Mouse (Mus musculus) forebrain, embryonic 10.5 days (tissue): ENCODE data around the gene Adgrd1. TPM values are rescaled to one million over a fixed set of nuclear protein-coding genes. Genes with fewer than 3 reads are reported as not detected.

Experiments
- DNase-seq: peaks from one replicate; pipeline ENCODE4 v3.0.0-alpha.2; 2017; ENCODE audit warnings: low spot score; ENCODE audit errors: extremely low spot score
- H3K27ac ChIP-seq: fragments of 300-500 bp; sonication (generic); 2 replicates; pipeline ENCODE4 v1.5.1; 2016; ENCODE audit warnings: mild to moderate bottlenecking
- H3K27me3 ChIP-seq: fragments of 300-500 bp; sonication (generic); 2 replicates; pipeline ENCODE4 v1.6.1; 2016; ENCODE audit warnings: mild to moderate bottlenecking; ENCODE audit not compliant: poor library complexity, severe bottlenecking
- H3K36me3 ChIP-seq: fragments of 300-500 bp; sonication (generic); replicated peaks from 2 replicates; pipeline ENCODE4 v1.6.1; 2016; ENCODE audit warnings: mild to moderate bottlenecking, moderate library complexity
- H3K4me1 ChIP-seq: fragments of 300-500 bp; sonication (generic); 2 replicates; pipeline ENCODE4 v1.6.1; 2016
- H3K4me3 ChIP-seq: fragments of 300-500 bp; sonication (generic); 2 replicates; pipeline ENCODE4 v1.5.1; 2016; ENCODE audit warnings: mild to moderate bottlenecking, moderate library complexity
- H3K9me3 ChIP-seq: fragments of 300-500 bp; sonication (generic); 2 replicates; pipeline ENCODE4 v1.6.1; 2016; ENCODE audit warnings: mild to moderate bottlenecking, moderate library complexity
- WGBS: fragments of 180-500 bp; shearing (Covaris S2); methylation state at CpG from one replicate; pipeline ENCODE4 v1.1.7; 2016; 5-methylcytosine and 5-hydroxymethylcytosine counted together
- polyA plus RNA-seq: library from polyadenylated mRNA; unstranded; fragments of >200 nt; fragmentation: Nextera tagmentation; extraction: Ambion mirVana; gene quantifications from 2 replicates; pipeline ENCODE4 v1.2.1, GENCODE M21; 2016

Adgrd1 gene
- polyA plus RNA-seq, 1 experiment from 2014 or later, result 0.02 TPM

DNA sequence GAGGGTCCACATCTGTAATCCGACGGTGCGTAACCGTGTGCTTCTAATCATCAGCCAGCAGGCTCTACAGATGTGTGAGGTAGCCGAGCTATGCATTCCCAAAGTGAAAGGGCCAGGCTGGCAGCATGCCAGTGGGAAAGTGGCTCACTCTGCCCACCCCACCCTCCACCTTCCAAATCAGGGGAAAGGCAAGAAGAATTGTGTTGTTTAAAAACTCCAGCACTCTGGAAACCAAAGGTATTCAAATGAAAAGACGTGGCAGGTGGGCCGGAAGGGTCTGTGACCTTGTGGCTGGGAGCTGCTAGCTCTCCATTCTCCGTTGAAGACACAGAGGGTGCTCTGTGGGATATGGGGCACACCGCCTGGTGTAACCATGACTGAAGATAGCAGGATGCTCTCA, 100.0 kb downstream of the Adgrd1 start:
- no peak overlapping the region for H3K4me3 ChIP-seq
- WGBS, result 77% methylated on average over 9 of the region's 9 CpGs
- no peak for DNase-seq
- no peaks in the 10 kb centered on the region for H3K27me3 ChIP-seq
- no peaks in the 10 kb centered on the region for H3K36me3 ChIP-seq
- peak overlapping the region; percentile 48; the same call in 1 of the 2 replicates for H3K27ac ChIP-seq
- no peaks in the 10 kb centered on the region for H3K9me3 ChIP-seq
- H3K4me1 ChIP-seq, result peaks cover 26% of the 10 kb centered on the region

DNA sequence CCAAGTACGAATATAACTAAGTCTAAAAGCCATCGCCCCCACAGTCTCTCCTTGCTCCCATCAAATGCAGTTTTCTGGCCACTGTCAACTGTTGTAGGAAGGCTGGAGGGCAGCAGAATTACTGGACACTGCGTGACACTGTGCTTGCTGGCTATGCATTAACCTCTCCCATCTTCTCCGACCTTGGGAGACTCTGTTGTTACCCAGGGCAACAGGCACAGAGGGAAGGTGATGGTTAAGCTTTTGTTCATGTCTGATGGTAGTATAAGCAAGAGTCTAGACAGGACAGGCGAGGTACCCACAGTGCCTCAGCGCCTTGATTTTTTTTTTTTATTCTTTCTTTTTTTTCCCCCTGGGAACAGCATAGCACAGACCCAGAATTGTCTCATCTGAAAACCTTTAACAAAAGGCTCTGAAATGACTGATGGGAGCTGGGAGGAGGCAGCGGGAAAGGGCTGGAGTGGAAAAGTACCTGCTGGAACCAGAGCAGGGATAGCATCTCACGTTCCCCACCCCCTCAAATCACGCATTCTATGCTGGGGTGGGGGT, 100.5 kb downstream of the Adgrd1 start:
- Histone ChIP-seq H3K4me1 (peaks cover 23% of the 10 kb centered on the region), H3K36me3 (no peaks in the 10 kb centered on the region), H3K27me3 (no peaks in the 10 kb centered on the region), H3K9me3 (no peaks in the 10 kb centered on the region), H3K4me3 (no peak overlapping the region), H3K27ac (peak overlapping the region; percentile 66)
- WGBS, result 79% methylated on average over 9 of the region's 9 CpGs
- no peak for DNase-seq

DNA sequence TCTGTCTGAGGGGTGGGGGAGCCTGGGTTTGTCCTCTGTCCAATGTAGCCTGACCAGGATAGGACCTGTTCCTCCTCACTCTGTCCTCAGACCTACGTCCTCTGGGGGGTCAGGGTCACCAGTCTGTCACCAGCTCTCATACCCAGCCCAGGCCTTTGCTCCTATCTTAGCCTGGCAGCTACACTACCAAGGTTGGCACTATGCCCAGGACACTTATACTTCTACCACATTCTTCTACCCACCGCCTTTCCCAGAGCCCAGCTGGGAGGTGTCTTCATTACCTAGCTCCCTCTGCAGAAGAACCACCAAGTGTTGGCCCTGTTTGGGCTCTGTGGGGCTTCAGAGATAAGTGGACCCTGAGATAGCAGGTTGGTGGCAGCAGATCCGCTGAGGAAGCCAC, 103.6 kb downstream of the Adgrd1 start:
- Histone ChIP-seq H3K36me3 (no peaks in the 10 kb centered on the region), H3K4me3 (no peak overlapping the region), H3K4me1 (peaks cover 19% of the 10 kb centered on the region), H3K9me3 (no peaks in the 10 kb centered on the region), H3K27me3 (no peaks in the 10 kb centered on the region), H3K27ac (no peak overlapping the region)
- 85% methylated on average over 3 of the region's 3 CpGs for WGBS
- no peak for DNase-seq

- Histone ChIP-seq H3K9me3 (no peaks in the 10 kb centered on the region), H3K27ac (no peak overlapping the region), H3K36me3 (no peaks in the 10 kb centered on the region), H3K4me3 (no peak overlapping the region), H3K4me1 (peaks cover 8% of the 10 kb centered on the region), H3K27me3 (0 out of 2 replicates have a peak, but pooled peaks cover 6% of the 10 kb centered on the region)
- no peak for DNase-seq
Measured at GRCm38 (mm10) chr5:129208279-129208678, 111.7 kb downstream of the Adgrd1 start.

DNA sequence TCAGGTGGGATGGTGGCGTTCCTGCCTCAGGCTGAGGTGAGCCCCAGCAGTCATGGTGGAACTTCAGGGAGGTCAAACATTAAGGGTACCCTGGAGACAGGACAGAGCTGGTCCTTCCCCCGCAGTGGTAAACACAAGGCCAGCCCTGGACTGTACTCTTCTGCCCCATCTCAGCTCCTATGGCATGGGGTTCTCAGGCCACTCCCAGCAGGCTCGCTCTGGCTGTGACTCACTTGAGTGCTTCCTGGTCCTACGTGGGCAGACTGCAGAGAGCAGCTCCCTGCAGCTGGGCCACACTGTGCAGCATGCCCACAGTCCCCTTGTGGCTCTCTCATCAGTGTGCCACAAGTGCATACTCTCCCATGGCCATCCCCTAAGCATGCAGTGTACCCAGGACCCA, 112.3 kb downstream of the Adgrd1 start:
- no peak for DNase-seq

GRCm38 (mm10) chr5:129211385-129212031, 115.0 kb downstream of the Adgrd1 start:
- Histone ChIP-seq H3K27ac (no peak overlapping the region), H3K9me3 (no peaks in the 10 kb centered on the region), H3K4me1 (peaks cover 17% of the 10 kb centered on the region), H3K36me3 (no peaks in the 10 kb centered on the region), H3K27me3 (peaks cover 9% of the 10 kb centered on the region; the same call in 1 of the 2 replicates), H3K4me3 (no peak overlapping the region)
- DNase-seq, result no peak
- WGBS, result 65% methylated on average over 14 of the region's 14 CpGs

More for the DNA sequence above, 112.3 kb downstream of the Adgrd1 start:
- 81% methylated on average over 4 of the region's 4 CpGs for WGBS
- Histone ChIP-seq H3K4me1 (peaks cover 10% of the 10 kb centered on the region), H3K9me3 (no peaks in the 10 kb centered on the region), H3K27me3 (0 out of 2 replicates have a peak, but pooled peaks cover 6% of the 10 kb centered on the region), H3K27ac (0 out of 2 replicates have a peak overlapping the region, but pooled peaks have one; percentile 8), H3K4me3 (no peak overlapping the region), H3K36me3 (no peaks in the 10 kb centered on the region)

GRCm38 (mm10) chr5:129214023-129214422, 117.5 kb downstream of the Adgrd1 start:
- H3K9me3 ChIP-seq, result no peaks in the 10 kb centered on the region
- H3K27ac ChIP-seq, result no peak overlapping the region
- no peaks in the 10 kb centered on the region for H3K36me3 ChIP-seq
- peaks cover 39% of the 10 kb centered on the region for H3K4me1 ChIP-seq
- peak; percentile 21 for DNase-seq
- WGBS, result 52% methylated on average over 9 of the region's 9 CpGs
- H3K4me3 ChIP-seq, result no peak overlapping the region
- peaks cover 14% of the 10 kb centered on the region for H3K27me3 ChIP-seq

DNA sequence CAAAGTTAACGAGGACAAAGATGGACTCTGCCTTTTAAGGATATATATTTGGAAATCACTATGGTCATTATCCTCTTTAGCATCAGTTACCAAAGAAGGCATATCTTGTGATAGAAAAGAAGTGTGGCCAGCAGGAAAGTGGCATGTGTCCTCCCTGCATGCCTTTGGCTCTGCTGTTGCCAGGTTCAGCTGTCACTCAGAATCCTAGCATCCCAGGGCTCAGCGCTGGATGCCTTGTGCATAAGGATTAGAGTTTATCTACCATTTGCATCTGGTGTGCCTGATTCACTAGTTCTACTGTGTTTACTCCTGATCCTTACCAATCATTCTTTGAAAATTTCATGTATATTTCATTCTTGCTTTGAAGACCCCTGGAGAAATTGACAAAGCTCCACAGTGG, 119.5 kb downstream of the Adgrd1 start:
- no peak overlapping the region for H3K27ac ChIP-seq
- no peaks in the 10 kb centered on the region for H3K36me3 ChIP-seq
- H3K4me1 ChIP-seq, result peaks cover 41% of the 10 kb centered on the region
- H3K9me3 ChIP-seq, result peaks cover 6% of the 10 kb centered on the region; the same call in 1 of the 2 replicates
- H3K4me3 ChIP-seq, result no peak overlapping the region
- H3K27me3 ChIP-seq, result peaks cover 10% of the 10 kb centered on the region
- 88% methylated on average over 2 of the region's 2 CpGs for whole genome bisulfite sequencing
- DNase-seq, result no peak

DNA sequence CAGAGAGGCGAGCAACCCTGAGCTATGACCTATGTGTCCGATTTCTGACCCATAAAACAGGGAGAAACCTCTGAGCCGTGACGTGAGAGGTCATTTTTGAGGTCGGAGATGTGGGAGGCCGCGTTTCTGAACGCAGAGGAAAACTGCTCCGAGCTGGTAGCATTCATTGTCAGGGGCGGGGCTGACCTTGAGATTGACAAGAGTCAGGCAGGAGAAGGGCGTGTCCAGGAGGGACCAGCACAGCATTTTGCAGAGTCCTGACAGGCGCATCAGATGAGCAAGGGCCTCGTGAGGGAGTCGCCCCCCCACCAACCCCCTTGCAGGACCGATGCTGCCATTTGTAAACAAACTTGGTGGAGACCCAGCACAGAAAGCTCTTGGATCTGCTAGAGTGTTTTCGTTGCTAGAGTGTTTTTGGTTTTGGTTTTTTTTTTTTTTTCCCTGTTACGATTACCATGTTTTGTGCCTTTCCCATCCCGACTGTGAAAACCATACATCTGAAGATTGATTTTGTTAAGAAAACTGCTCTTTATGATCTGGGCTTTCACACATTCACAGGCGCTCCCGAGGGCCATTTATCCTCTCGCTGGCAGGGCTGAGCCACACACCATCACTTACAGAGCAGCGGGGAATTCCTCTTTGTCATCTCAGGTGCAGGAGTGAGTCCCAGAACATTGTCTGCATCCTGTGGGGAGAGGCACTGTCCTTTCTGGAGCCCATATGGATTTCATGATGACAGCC, 121.1 kb downstream of the Adgrd1 start:
- Histone ChIP-seq H3K27ac (peak overlapping the region; percentile 75), H3K27me3 (peaks cover 10% of the 10 kb centered on the region), H3K36me3 (no peaks in the 10 kb centered on the region), H3K4me3 (peak overlapping the region; percentile 28), H3K9me3 (peaks cover 6% of the 10 kb centered on the region; the same call in 1 of the 2 replicates), H3K4me1 (peaks cover 33% of the 10 kb centered on the region)
- WGBS, result 14% methylated on average over 22 of the region's 22 CpGs
- peak; percentile 25 for DNase-seq

DNA sequence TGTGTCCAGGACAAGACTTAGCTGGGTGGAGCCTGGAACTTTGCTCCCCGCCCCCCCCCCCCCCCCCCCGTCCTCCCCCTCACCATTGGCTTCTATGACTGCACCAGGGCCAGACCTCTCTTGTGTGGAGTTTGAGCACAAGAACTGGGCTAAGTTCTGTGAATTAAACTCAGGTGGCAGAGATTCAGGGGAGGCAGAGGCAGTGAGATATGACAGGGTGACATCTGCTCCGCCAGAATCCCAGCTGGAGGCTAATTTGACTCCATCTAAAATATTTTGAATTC, 121.6 kb downstream of the Adgrd1 start:
- Histone ChIP-seq H3K9me3 (peaks cover 6% of the 10 kb centered on the region; the same call in 1 of the 2 replicates), H3K4me1 (peaks cover 33% of the 10 kb centered on the region), H3K36me3 (no peaks in the 10 kb centered on the region), H3K27me3 (peaks cover 10% of the 10 kb centered on the region), H3K4me3 (peak overlapping the region; percentile 28; the same call in 1 of the 2 replicates), H3K27ac (peak overlapping the region; percentile 75)
- peak; percentile 24 for DNase-seq
- 12% methylated on average over 2 of the region's 3 CpGs for WGBS

DNA sequence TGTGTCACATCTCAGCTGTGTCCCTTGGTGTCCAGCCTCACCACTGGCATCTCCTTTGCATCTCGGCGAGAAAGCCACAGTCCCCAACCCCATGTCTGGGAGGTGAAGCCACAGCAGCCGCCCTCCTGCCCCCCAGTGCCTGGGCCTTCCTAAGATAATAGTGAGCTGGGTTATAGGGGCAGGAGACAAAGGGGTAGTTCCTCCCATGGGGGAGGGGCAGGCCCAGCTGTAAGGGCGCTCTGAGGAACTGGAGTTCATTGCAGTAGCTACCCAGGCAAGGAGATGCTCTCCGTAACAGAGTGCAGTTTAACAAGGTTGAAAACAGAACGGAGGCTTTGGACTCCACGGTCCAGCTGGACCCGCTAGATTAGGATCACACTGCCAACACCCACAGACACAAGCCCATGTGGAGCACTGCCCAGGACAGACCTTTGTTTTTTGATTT, 122.0 kb downstream of the Adgrd1 start:
- H3K36me3 ChIP-seq, result no peaks in the 10 kb centered on the region
- H3K4me3 ChIP-seq, result peak overlapping the region; percentile 28; the same call in 1 of the 2 replicates
- H3K4me1 ChIP-seq, result peaks cover 33% of the 10 kb centered on the region
- peak overlapping the region; percentile 75 for H3K27ac ChIP-seq
- H3K27me3 ChIP-seq, result peaks cover 10% of the 10 kb centered on the region
- 9% methylated on average over 8 of the region's 8 CpGs for WGBS
- peaks cover 6% of the 10 kb centered on the region; the same call in 1 of the 2 replicates for H3K9me3 ChIP-seq
- DNase-seq, result peak; percentile 38

DNA sequence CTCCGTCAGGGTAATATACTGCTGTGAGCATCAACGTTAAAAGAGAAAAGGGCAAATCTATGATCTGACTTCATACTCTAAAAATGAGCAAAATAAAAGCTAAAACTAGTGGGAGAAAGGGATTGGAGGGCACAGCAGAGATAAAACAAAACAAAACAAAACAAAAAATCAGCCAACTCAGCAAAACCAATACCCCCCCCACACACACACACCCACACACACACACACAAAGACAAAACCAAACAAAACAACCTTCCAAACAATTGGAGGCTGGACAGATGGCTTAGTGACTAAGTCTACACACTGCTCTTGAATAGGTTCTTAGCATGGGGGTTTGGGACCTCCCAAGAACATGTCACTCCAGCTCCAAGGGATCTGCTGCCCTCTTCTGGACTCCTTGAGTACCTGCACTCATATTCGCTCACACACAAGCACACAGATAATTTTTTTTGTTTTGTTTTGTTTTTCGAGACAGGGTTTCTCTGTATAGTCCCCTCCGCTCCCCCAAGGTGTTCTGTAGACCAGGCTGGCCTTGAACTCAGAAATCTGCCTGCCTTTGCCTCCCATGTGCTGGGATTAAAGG, 122.7 kb downstream of the Adgrd1 start:
- Histone ChIP-seq H3K4me1 (peaks cover 27% of the 10 kb centered on the region), H3K9me3 (peaks cover 6% of the 10 kb centered on the region; the same call in 1 of the 2 replicates), H3K36me3 (no peaks in the 10 kb centered on the region), H3K4me3 (no peak overlapping the region), H3K27ac (no peak overlapping the region), H3K27me3 (peaks cover 10% of the 10 kb centered on the region)
- no peak for DNase-seq
- WGBS, result 83% methylated on average over 5 of the region's 5 CpGs
